Mouse (Mus musculus) bone marrow macrophage, adult 2 months (primary cell): Measurements from ENCODE around the gene Pnp2.
"Not testable (repeated sequence)": the region's sequence is repeated elsewhere in the genome, so short reads cannot be mapped to it uniquely, and the experiment has no call there.

Experiments
- CTCF ChIP-seq: IDR thresholded peaks from 2 replicates; pipeline ENCODE4 v1.5.1; 2012; ENCODE audit warnings: low read depth, mild to moderate bottlenecking, low read length, moderate library complexity
- POLR2A ChIP-seq: IDR thresholded peaks from 2 replicates; pipeline ENCODE4 v1.6.1; 2012; ENCODE audit warnings: mild to moderate bottlenecking, low read depth, low read length, borderline replicate concordance

DNA sequence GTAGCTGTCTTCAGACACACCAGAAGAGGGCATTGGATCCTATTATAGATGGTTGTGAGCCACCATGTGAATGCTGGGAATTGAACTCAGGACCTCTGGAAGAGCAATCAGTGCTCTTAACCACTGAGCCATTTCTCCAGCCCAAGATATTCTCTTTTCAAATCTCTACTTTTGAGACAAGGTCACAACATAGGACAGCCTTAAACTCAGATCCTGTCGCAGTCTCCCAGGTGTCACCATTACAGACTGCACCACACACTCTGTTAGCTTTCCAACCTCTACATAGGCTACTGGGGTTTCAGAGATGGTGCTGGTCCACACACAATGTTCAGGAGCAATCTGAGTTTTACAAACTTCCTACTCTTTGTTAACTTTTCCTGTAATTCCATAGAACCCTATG lies 32.4 kb upstream of the Pnp2 start:
- TF ChIP-seq CTCF, POLR2A: not testable (repeated sequence)
